Mouse (Mus musculus) CH12F3 (cell line): ENCODE measurements around the gene Eef2kmt.
"Not testable (repeated sequence)": the region's sequence is repeated elsewhere in the genome, so short reads cannot be mapped to it uniquely, and the experiment has no call there.

Source experiments
- in situ Hi-C: fragments of 300-500 bp; cut with MboI; formaldehyde crosslinking; loops from 2 replicates; pipeline ENCODE4 v1.14.3; 2020; ENCODE audit warnings: low sequenced_read_pairs

Eef2kmt gene

DNA sequence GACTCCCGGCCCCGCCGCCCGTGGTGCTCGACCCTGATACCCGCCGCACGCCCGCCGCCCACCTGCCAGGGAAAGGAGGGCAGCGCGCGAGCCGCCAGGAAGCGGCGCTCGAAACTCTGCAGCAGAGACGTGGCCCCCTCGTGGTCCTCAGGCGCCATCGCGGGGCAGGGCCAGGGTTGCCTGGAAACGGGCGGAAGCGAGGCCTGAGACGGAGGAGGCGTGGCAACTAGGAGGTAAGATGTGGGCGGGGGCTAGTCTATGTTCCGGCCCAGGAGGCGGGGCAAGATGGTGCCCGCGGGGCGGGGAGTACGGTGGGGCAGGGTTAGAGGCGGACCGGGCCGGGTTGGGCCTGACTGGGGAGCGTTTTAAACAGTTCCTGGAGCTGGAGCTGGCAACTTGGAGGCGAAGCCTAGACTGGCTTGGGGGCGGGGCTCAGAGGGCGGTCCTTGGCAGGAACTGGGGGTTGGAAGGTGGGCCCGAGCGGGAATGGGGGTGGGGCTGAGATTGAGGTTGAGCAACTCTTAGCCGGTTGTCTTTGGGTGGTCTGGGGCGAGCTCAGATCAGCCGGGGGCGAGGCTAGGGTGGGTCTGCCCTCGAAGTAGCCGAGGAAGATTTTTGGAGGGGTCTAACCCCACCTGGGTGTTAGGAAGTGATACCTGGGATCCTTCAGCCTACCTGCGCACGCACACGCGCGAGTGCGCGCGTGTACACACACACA is at the start of gene Eef2kmt:
Gene Eef2kmt (minus strand): TSS at position 205 of the 718 bp plus-strand sequence.
- in situ Hi-C loops = no loop called here

- in situ Hi-C loops = no loop called here
These were observed 39.5 kb upstream of the Eef2kmt start for GRCm38 (mm10) chr16:5295238-5295637.

- in situ Hi-C loops = no loop called here
These were observed 29.6 kb upstream of the Eef2kmt start for GRCm38 (mm10) chr16:5285376-5285775.

DNA sequence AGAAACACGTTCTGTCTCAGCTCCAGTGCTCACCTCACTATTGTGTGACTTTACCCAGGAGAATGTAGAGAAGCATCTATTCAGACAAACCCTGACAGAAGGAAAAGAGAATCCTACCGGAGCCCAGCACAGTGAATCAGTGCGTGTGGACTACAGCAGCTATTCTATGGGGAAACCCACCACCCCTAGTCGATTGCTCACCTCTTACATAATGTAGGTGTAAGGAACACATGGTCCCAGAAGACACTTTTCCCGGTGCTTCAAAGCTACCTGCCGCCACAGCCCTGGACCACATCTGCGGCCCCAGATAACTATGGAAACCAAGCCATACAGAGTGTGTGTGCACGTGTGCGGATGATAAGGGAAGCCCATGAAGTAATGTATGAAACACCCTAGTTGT is 26.9 kb upstream of the Eef2kmt start:
- in situ Hi-C loops = no loop called here

- in situ Hi-C loops = no loop called here
These were observed 23.9 kb upstream of the Eef2kmt start for GRCm38 (mm10) chr16:5279571-5280222.

DNA sequence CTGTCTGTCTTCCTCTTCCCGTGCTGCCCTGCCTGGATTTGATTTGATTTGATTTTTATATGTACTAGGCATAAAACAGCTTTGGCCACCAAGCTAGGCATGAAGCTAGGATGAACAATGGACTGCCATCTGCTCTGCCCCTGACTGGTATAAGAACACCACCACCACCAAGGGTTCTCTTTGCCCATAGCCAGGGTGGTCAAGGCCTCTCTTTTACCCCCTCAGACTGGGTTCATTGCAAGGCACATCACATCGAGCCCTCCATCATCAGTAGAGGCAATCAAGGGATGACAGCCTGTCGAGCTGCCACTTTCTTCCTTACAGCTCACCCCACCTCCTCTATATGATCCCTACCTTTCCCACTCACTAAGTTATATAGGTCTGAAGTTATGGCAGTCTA is 16.6 kb upstream of the Eef2kmt start:
- in situ Hi-C loops = no loop called here

GRCm38 (mm10) chr16:5271411-5272035 is 15.7 kb upstream of the Eef2kmt start:
- in situ Hi-C loops = no loop called here

DNA sequence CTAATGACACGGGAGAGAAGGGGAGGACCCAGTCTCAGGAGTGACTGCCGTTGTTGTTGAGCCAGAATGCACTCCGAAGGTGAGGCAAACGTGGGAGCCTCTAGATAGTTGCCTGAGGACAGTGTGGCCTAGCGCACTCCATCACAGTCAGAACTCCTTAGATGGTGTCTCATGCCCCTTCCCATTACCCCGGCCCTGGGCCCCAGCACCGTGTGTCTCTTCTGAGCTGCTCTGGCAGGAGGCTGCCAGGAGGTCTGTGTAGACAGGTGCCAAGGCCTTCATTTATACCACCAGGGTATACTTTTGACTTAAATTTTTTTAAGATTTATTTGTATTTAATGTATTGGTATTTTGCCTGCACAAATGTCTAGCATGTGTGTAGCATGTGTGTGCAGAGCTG is 8.1 kb upstream of the Eef2kmt start:
- in situ Hi-C loops = no loop called here

DNA sequence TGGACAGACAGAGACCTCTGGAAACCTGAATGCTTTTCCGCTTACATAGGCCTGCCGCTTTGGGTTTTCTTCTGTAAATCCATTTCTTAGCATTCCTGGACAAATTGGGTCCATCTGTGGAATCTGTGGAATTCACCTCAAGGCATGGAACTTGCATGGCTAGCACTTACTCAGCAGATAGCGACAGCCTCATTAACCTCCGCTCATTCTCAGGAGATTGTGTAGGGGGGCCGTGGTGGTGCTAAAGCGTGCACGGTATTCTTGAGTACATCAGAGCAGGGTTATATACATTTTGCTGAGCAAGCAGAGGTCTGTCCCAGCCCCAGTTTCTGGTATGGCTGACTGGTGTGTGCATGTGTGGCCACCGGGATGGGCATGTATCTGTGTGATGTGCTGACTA is 7.4 kb upstream of the Eef2kmt start:
- in situ Hi-C loops = no loop called here

GRCm38 (mm10) chr16:5255081-5255740 is 572 bp downstream of the Eef2kmt start:
- in situ Hi-C loops = no loop called here

- in situ Hi-C loops = no loop called here
These were observed 1.3 kb downstream of the Eef2kmt start for GRCm38 (mm10) chr16:5254346-5255025.

DNA sequence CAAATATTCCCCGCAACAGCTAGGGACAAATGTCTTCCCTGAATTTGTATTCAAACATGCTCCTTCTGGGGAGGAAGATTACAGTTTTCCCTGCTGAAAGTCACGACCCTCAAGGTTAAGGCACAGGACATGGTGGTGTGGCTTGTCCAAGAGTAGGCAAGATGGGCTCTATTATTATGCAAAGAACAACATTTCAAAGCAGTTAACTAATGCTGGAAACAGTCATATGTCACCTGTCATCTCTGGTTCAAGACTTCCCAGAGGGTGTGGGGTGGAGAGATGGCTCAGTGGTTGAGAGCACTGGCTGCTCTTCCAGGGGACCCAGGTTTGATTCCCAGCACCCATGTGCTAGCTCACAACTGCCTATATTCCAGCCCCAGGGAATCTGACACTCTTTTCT is 3.5 kb downstream of the Eef2kmt start:
- in situ Hi-C loops = no loop called here

DNA sequence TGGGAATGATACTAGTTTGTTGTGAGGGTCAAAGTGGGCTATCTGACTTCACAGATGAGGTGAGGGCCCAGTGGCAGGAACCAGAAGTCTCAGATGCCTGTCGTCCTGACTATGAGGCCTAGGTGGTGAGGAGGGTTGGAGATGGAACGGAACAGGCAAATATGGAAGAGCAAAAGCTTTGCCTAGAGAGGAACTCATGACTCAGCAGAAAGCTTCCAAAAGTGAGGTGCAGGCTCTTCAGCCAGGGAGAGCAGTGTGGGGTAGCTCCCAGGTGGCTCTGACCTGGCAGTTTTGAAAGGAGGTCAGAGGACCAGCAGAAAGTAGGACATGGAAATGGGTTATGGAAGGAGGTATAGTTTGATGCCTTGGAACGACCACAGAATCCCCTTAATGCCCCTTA is 4.9 kb downstream of the Eef2kmt start:
- in situ Hi-C loops = no loop called here

- in situ Hi-C loops = no loop called here
These were observed 11.4 kb downstream of the Eef2kmt start for GRCm38 (mm10) chr16:5244411-5244810.

DNA sequence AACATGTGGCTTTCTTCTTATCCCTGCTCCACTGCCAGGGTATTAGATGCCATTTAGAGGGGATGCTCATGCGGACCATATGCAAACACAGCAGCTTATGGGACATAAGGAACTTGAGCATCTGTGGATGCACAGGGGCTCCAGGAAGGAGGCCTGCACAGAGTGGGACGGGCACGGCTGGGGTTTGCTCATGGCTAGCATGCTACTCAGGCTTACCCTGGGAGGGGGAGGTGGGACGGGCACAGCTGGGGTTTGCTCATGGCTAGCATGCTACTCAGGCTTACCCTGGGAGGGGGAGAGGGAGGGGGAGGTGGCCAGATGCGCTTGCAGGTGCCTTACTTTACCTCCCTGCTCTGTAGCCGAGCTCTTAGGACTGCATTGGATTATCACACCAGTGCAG is 12.9 kb downstream of the Eef2kmt start:
- in situ Hi-C loops = no loop called here

GRCm38 (mm10) chr16:5242355-5242754 is 13.4 kb downstream of the Eef2kmt start:
- in situ Hi-C loops = no loop called here

DNA sequence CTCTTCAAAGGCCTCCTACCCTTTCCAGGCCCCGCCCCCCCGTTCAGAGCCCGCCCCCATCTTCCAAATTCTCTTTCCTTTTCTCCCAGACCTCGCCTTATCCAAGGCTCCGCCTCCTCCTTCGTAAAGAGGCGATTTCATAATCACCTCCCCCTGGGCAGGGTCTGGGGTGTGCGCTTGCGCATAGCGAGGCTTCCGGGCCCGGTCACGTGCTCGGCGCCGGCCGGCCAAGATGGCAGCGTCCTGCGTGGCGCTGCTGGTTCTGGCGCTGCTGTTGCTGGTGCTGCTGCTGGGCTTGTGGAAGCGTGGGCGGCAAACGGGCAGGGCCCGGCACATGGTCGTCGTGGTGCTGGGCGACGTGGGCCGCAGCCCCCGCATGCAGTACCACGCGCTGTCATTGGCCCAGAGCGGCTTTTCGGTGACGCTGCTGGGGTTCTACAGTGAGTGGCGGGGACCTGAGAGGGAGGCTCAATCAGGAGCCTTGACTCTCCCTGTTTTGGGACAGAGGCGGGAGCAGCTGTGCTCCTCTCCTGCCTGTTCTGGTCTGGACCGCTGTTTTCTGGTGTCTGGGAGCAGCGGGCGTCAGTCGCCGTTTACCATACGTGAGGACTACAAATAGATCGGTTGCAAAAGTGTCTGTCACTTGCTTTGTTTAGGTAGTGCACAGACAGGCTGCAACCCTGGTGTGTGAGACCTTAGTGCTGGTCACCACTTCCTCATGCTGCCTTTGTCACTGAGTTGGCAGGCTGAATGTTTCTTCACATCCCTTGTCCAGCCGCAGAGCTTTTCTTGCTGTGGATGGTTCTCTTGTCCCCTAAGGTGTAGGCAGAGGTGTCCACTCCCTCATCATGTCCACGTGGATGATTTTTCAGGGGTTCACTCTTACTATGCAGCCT is 22.1 kb downstream of the Eef2kmt start, which contains the start of gene Alg1:
Gene Alg1 (plus strand): TSS at position 204 of the 896 bp plus-strand sequence.
- in situ Hi-C loops = no loop called here

GRCm38 (mm10) chr16:5232982-5233381 is 22.8 kb downstream of the Eef2kmt start:
- in situ Hi-C loops = no loop called here

DNA sequence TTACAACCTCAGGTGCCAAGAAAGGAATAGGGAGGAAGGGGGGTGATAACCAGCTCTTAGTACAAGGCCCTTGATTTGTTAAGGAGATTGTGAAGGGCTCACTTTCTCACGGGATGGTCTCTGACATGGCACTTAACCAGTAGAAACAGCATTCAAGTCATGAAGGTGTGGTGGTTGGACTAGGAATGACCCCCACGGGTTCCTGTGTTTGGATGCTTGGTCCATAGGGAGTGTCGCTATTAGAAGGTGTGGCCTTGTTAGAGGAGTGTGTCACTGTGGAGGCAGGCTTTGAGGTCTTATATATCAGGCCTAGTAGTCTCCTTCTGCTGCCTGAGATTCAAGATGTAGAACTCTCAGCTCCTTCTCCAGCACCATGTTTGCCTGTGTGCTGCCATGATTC is 27.7 kb downstream of the Eef2kmt start:
- in situ Hi-C loops = not testable (repeated sequence)

GRCm38 (mm10) chr16:5227501-5227900 is 28.3 kb downstream of the Eef2kmt start:
- in situ Hi-C loops = not testable (repeated sequence)
